Mouse (Mus musculus): ENCODE results near the gene Fastkd5. TPM values are rescaled to one million over a fixed set of nuclear protein-coding genes. Genes with fewer than 3 reads are reported as not detected.
A peak's percentile ranks its signal among the peaks of the same experiment; 100 is the strongest.
"Not testable (repeated sequence)": the region's sequence is repeated elsewhere in the genome, so short reads cannot be mapped to it uniquely, and the experiment has no call there.

Fastkd5 gene
- total RNA-seq, 2 experiments from 2014 or later, result 6.0 to 7.5 TPM

DNA sequence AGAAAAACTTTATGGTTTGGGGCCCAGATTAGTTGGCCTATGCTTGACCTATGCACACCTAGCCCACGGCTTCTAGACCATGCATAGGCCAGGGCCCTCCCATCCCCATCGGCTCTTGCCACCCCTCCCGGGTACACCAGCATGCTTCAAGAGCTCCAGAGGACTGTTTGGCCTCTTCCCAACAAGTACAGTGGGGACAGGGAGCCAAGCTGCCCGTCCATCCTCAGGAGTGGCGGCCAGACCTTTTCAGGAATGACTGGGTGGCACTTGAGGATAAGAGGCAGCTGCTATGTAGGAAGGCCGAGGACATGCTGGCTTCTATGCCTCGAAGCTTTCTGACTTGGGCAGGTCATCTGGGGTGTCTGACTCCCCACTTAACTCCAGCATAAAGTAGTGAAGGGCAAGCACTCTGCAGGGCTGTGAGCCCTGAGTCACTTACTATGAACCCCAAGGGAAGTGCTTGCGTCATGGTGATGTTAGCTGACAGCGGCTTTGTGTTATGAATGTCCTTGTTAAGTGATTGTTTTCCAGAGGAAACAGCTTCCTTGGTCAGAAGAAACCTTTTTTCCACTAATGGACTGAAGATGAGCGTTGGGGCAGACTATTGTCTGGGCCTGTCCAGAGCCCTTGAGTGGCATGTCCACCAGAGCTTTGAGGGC is 45.8 kb downstream of the Fastkd5 start:
- H3K27ac ChIP-seq, result no peak overlapping the region
- no peak for DNase-seq
- TF ChIP-seq CTCF (IDR thresholded peaks at IDR 0.05), result no peak
- intact Hi-C loops (cut with DNase I), result no loop called here
- no peak overlapping the region for H3K4me3 ChIP-seq

DNA sequence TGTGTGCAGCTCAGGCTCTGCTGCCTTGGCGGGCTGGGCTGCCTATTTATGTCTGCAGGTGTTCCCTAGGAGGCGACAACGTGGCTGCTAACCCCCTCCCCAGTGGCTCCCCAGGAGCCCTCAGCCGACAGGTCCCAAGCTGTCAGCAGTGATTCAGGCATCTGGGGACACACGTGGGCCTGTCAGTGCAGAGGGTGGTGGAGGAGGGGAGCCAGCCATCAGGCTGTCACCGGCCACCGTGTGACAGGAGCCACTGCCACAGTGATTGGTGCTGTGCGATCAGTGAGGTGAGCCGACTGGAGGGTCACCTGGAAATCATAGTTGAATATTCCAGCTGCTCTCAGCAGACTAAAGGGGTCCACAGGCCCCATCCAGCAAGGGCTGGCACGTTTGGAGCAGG is 47.3 kb downstream of the Fastkd5 start, which contains the start of gene Avp:
TSS of gene Avp (minus strand) at position 3 of the 400 bp plus-strand sequence.
- Histone ChIP-seq H3K4me3 (no peak within 1 kb of the TSS), H3K27ac (no peak within 1 kb of the TSS)
- intact Hi-C loops (cut with DNase I), result no loop called here
- TF ChIP-seq CTCF (IDR thresholded peaks at IDR 0.05), result no peak
- DNase-seq, result no peak

DNA sequence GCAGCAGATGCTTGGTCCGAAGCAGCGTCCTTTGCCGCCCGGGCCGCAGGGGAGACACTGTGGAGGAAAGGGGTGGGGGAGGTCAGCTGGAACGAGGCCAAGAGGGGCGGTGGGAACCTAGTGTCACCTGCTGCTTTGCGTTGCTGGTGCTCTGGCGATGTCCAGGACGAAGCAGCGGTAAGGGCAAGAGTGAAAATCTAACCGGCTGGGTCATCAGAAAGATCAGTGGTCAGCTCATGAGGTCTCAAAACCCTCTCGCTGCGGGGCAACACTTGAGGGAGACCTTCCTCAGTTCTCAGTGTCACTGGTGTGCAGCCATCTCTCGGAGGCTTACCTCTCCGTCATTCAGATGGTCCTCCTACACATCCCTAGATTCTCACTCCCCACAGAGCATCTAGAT is 48.6 kb downstream of the Fastkd5 start:
- H3K4me3 ChIP-seq, result peak overlapping the region; percentile 58
- no peak for DNase-seq
- TF ChIP-seq CTCF (IDR thresholded peaks at IDR 0.05), result no peak
- no peak overlapping the region for H3K27ac ChIP-seq
- intact Hi-C loops (cut with DNase I), result no loop called here

DNA sequence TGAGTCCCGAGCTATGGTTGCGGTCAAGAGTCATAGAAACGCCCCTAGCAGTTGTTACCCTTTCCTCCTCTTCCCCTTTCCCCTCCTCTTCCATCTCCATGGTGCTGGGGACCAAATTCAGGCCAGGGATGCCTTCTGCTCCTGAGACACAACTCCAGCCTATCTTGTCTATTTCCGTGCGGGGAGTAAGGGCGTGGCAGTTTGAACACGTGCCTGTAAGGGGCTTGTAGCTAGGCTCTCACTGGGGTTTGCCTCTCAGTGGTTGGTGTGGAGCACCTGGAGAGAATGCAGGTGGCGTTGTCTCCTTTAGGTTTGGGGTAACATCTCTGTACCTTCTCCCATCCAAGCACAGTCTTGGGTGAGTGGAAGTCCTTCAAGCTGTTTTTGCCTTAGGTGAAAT is 50.0 kb downstream of the Fastkd5 start:
- no peak for DNase-seq
- intact Hi-C loops (cut with DNase I), result no loop called here
- no peak overlapping the region for H3K27ac ChIP-seq
- no peak overlapping the region for H3K4me3 ChIP-seq
- no peak for TF ChIP-seq CTCF (IDR thresholded peaks at IDR 0.05)

DNA sequence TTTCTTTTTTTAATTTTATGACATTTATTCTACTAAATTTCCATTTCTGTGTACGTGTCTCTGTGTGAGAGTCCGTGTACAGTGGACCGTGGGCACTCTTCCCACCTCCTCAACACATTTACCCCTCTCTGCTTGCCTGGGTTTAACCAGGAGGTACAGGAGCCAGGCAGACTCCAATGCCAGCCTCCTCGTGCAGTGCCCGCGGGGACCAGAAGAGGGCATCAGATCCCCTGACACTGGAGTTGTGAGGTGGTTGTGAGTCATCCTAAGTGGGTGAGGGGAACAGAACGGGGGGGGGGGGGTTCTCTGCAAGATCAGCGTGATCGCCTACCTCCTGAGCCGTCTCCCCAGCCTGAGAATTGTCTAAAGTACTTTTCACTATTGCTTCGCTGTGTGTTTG is 51.7 kb downstream of the Fastkd5 start:
- Histone ChIP-seq H3K4me3 (no peak overlapping the region), H3K27ac (no peak overlapping the region)
- TF ChIP-seq CTCF (IDR thresholded peaks at IDR 0.05), result peak; percentile 68
- intact Hi-C loops (cut with DNase I), result no loop called here
- DNase-seq, result peak; percentile 70

DNA sequence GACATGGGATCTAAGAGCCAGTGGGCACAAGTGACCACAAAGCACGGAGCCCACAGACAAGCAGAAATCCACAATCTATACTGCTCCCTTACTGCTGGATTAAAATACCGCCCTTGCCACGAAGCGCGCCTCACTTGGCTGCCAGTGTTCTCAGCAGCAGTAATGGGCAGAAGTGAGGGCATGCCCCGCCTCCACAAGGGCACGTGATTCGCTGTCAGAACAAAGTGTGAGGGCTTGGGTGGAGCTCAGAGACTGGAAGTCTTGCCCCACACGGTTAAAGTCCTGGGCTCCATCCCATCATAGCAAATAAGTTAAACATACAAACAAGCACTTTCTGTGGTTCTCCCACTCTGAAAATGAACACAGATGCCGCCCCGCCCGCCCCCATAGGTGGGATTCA is 52.2 kb downstream of the Fastkd5 start:
- intact Hi-C loops (cut with DNase I), result no loop called here
- Histone ChIP-seq H3K27ac (no peak overlapping the region), H3K4me3 (peak overlapping the region; percentile 62)
- peak; percentile 55 for DNase-seq
- no peak for TF ChIP-seq CTCF (IDR thresholded peaks at IDR 0.05)

DNA sequence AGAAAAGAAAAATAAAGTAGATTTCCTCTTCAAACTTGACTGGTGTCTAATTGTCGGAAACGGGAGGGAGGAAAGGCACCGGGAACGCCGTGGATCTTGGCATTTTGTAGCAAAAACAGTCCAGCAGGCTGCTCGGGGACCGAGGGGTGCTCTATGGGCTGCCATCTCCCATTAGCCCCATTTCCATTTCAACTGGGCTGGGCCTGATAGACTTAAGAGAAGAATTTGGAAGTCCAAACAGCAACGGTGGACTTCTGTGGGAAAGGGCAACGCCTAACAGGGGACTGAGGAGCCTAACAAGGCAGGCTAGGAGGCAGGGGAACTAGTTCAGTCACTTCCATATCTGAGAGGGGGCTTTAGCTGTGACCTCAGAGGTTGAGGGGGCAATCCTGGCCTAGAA is 52.8 kb downstream of the Fastkd5 start:
- Histone ChIP-seq H3K27ac (no peak overlapping the region), H3K4me3 (peak overlapping the region; percentile 62)
- intact Hi-C loops (cut with DNase I), result no loop called here
- no peak for DNase-seq
- TF ChIP-seq CTCF (IDR thresholded peaks at IDR 0.05), result no peak

DNA sequence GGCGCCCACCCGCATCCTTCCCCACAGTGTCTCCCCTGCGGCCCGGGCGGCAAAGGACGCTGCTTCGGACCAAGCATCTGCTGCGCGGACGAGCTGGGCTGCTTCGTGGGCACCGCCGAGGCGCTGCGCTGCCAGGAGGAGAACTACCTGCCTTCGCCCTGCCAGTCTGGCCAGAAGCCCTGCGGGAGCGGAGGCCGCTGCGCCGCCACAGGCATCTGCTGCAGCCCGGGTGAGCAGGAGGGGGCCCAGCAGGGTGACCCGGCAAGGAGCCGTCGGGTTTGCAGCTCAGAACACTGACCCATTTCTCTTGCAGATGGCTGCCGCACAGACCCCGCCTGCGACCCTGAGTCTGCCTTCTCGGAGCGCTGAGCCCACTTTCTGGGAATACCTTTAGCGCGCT is 53.3 kb downstream of the Fastkd5 start:
- peak; percentile 46 for DNase-seq
- intact Hi-C loops (cut with DNase I); H3K27ac ChIP-seq: not testable (repeated sequence)
- H3K4me3 ChIP-seq, result peak overlapping the region; percentile 62

DNA sequence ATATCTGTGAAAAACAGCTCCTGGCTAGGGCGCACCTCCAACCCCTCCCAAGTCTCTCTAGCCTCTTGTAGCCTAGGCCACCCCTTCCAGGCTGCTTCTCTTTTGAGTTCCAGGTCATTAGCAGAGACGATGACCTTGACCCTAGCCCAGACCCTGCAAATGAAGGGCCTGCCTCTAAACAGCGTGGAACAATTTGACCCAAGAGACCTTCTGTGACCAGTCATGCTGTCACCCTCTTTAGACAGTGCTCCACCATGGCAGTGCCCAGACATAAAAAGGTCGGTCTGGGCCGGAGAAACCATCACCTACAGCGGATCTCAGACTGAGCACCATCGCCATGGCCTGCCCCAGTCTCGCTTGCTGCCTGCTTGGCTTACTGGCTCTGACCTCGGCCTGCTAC is 54.0 kb downstream of the Fastkd5 start, which contains the start of gene Oxt:
TSS of gene Oxt (plus strand) at position 301 of the 400 bp plus-strand sequence.
- intact Hi-C loops (cut with DNase I), result no loop called here
- Histone ChIP-seq H3K4me3 (peak within 1 kb of the TSS; percentile 62), H3K27ac (no peak within 1 kb of the TSS)
- TF ChIP-seq CTCF (IDR thresholded peaks at IDR 0.05), result no peak
- no peak for DNase-seq

DNA sequence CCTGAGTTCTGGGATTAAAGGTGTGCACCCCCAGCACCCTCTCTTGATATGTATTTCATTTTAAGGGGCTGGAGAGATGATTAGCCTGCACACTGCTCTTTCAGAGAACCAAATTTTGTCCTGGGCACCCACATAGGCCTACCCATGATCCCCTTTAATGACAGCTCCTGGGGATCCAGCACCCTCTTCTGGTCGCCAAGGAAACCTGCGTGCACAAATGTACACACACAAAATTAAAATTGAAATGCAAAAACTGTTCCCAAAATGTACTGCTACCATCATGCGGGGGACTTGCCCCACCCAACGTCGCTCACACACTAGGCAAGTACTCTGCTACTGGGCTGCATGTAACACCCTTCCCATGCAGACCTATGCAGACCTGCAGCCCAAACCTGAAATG is 54.9 kb downstream of the Fastkd5 start:
- no peak for TF ChIP-seq CTCF (IDR thresholded peaks at IDR 0.05)
- intact Hi-C loops (cut with DNase I), result no loop called here

DNA sequence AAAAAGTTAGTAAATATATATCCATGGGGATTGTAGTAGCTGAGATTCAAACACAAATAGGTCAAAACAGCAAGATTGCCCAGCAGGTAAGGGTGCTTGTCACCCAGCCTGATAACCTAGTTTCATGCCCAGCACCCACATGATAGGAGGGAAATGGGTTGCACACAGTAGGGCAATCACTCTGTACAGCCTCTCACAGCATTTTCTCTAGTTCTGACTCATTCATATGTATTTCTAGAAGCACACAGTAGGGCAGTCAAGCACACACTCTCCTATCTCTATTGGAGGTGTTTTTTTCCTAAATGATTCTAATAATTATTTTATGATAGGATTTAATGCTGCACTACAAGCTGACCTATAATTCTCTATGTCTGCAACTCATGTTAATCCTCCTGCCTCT is 59.9 kb downstream of the Fastkd5 start:
- no peak overlapping the region for H3K4me3 ChIP-seq
- intact Hi-C loops (cut with DNase I), result no loop called here
- no peak for TF ChIP-seq CTCF (IDR thresholded peaks at IDR 0.05)
- no peak overlapping the region for H3K27ac ChIP-seq
- no peak for DNase-seq

More for the DNA sequence above, 54.9 kb downstream of the Fastkd5 start:
- H3K4me3 ChIP-seq, result no peak overlapping the region
- H3K27ac ChIP-seq, result no peak overlapping the region
- no peak for DNase-seq

DNA sequence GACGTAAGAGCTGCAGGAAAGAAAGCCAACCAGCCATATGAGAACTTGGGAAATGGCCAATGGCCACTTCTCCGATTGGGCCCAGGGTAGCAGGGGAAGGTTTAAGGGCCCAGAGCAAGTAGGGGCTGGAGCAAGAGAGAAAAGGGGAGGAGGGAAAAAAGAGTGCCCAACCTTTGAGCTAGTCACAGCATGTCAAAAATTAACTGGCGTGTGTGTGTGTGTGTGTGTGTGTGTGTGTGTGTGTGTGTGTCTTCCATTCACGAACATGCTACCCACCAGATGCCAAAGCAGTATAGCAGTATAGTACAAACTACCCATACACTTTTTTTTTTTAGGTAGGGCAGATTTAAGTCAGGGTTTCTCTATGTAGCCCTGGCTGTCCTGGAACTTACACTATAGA is 60.9 kb downstream of the Fastkd5 start:
- H3K4me3 ChIP-seq, result no peak overlapping the region
- no peak for TF ChIP-seq CTCF (IDR thresholded peaks at IDR 0.05)
- intact Hi-C loops (cut with DNase I), result no loop called here
- DNase-seq, result no peak
- H3K27ac ChIP-seq, result no peak overlapping the region

DNA sequence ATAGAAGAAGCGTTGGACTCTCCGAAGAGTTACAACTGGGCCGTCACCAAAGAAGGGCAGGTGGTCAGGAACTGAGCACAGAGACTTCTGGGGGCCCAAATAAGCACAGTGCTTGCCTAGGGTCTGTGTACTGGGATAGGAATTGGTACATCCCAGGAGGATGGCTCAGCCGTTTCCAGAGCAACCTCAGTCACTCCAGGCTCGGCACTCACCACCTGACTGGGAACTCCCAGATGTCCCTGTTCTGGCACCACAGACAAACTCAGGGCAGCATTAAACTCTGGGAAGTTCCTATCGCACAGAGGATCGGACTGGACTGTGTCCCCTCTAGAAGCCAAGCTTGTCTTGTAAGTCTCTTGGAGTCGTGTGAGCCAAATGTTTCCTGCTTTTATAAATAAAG is 64.8 kb downstream of the Fastkd5 start:
- intact Hi-C loops (cut with DNase I), result loop anchor here (5.0 kb wide), 1 partner anchor 202 kb away; no protein-coding TSS in a partner anchor
- TF ChIP-seq CTCF (IDR thresholded peaks at IDR 0.05), result no peak
- H3K4me3 ChIP-seq, result peak overlapping the region; percentile 87
- H3K27ac ChIP-seq, result no peak overlapping the region
- no peak for DNase-seq

DNA sequence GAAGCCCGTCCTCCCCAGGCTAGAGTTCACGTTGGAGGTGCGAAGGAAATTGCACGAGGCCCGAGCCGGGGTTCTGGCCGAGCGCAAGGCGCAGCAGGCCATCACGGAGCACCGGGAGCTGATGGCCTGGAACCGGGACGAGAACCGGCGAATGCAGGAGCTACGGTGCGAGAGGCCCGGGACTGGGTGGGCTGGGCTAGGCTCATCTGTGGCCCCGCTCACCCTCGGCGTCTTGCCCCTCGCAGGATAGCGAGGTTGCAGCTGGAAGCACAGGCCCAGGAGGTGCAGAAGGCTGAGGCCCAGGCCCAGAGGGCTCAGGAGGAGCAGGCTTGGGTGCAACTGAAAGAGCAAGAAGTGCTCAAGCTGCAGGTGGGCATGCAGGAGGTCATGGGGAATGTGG is 65.8 kb downstream of the Fastkd5 start:
- H3K27ac ChIP-seq, result peak overlapping the region; percentile 93

More for the DNA sequence above, 65.8 kb downstream of the Fastkd5 start:
- no peak for TF ChIP-seq CTCF (IDR thresholded peaks at IDR 0.05)
- intact Hi-C loops (cut with DNase I), result loop anchor here (5.0 kb wide), 1 partner anchor 203 kb away; no protein-coding TSS in a partner anchor
- peak; percentile 43 for DNase-seq
- H3K4me3 ChIP-seq, result peak overlapping the region; percentile 87

Other genes with a start within 250 kb of the Fastkd5 start
- 1 to 10 TPM; 1.0 to 1.1 TPM for gene Cpxm1, start 232.5 kb downstream of the Fastkd5 start, total RNA-seq (2021)
- not detected for gene Gm28372, start 224.8 kb downstream of the Fastkd5 start, total RNA-seq (2021)
- gene 1700020A23Rik, start 224.8 kb downstream of the Fastkd5 start, total RNA-seq (2021), result not detected
- not detected for gene Tmem239, start 223.5 kb downstream of the Fastkd5 start, total RNA-seq (2021)
- 10 to 100 TPM; 15.7 to 19.1 TPM for gene Vps16, start 205.7 kb downstream of the Fastkd5 start, total RNA-seq (2021)
- gene Pced1a, start 205.3 kb downstream of the Fastkd5 start, total RNA-seq (2021), result 1 to 10 TPM; 4.5 to 5.0 TPM
- gene Ptpra, start 179.7 kb downstream of the Fastkd5 start, total RNA-seq (2021), result 10 to 100 TPM; 16.0 to 23.3 TPM
- gene Mrps26, start 66.3 kb downstream of the Fastkd5 start, total RNA-seq (2021), result 10 to 100 TPM; 44.7 to 53.9 TPM
- not detected for gene Oxt, start 53.9 kb downstream of the Fastkd5 start, total RNA-seq (2021)
- gene Avp, start 47.5 kb downstream of the Fastkd5 start, total RNA-seq (2021), result not detected
- 1 to 10 TPM; 4.9 to 5.0 TPM for gene Ubox5, start within 50 bp of the Fastkd5 start, total RNA-seq (2021)
- gene Lzts3, start 12.8 kb upstream of the Fastkd5 start, total RNA-seq (2021), result 1 to 10 TPM; 2.3 to 3.3 TPM
- 100 to 1,000 TPM; 104 to 127 TPM for gene Ddrgk1, start 34.6 kb upstream of the Fastkd5 start, total RNA-seq (2021)
- gene Itpa, start 37.6 kb upstream of the Fastkd5 start, total RNA-seq (2021), result 10 to 100 TPM; 10.8 to 16.2 TPM
- gene Slc4a11, start 67.5 kb upstream of the Fastkd5 start, total RNA-seq (2021), result under 1 TPM in 1 of 2 experiments, not detected in 1; 0.45 TPM

Measured in gastrocnemius, adult 2 months (tissue).